Mouse (Mus musculus): ENCODE measurements at regions not wholly inside any gene's neighbourhood (a gene's known extent, or its start where the extent isn't known, plus 50 kb on each side); places are given as distances from the start of the nearest gene placed in this dataset.
A peak's percentile ranks its signal among the peaks of the same experiment; 100 is the strongest.

DNA sequence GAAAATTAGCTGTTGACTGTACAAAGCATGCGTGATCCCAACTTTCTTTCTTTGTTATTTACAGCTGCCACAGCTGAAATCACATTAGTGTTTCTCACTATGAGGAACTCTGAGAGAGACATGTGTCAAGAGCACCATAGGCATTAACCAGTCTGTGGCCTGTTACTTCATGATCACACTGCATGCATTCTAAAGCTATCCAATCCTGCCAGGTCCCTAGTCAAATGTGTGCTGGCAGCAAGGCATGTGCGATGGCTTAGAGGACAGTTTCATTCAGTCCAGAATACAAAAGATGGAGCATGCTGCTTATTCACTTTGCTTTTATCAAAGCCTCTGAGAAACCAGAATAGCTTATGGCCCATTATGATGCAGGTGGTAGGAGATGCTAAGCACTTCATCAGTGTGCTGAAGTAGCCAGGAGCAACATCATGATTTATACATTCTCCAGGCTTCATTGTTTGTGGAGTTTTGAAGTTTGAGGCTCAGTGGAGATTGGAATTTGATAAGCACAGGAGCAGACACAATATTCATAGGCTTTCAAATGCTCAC is 882.9 kb upstream of the Lrrn3 start:
- Histone ChIP-seq H3K4me1 (no peaks in the 10 kb centered on the region), H3K9me3 (no peaks in the 10 kb centered on the region), H3K9ac (no peak overlapping the region), H3K27me3 (replicated peaks) (no peaks in the 10 kb centered on the region), H3K36me3 (no peaks in the 10 kb centered on the region), H3K4me2 (replicated peaks) (no peak overlapping the region), H3K27ac (no peak overlapping the region), H3K4me3 (no peak overlapping the region)
- ATAC-seq (ENCODE audit: low FRiP score, low read depth), result no peak
- 77% methylated on average over 2 of the region's 2 CpGs for WGBS

- no peaks in the 10 kb centered on the region for H3K4me1 ChIP-seq
- WGBS, result 82% methylated on average over 3 of the region's 3 CpGs
- H3K36me3 ChIP-seq, result no peaks in the 10 kb centered on the region
- H3K9me3 ChIP-seq, result no peaks in the 10 kb centered on the region
- ATAC-seq (ENCODE audit: low FRiP score, low read depth), result no peak
- H3K27ac ChIP-seq, result no peak overlapping the region
- no peak overlapping the region for H3K4me3 ChIP-seq
- H3K9ac ChIP-seq, result no peak overlapping the region
- no peak overlapping the region for H3K4me2 ChIP-seq (replicated peaks)
- no peaks in the 10 kb centered on the region for H3K27me3 ChIP-seq (replicated peaks)
These were observed 852.9 kb upstream of the Lrrn3 start for GRCm38 (mm10) chr12:42338996-42339680.

DNA sequence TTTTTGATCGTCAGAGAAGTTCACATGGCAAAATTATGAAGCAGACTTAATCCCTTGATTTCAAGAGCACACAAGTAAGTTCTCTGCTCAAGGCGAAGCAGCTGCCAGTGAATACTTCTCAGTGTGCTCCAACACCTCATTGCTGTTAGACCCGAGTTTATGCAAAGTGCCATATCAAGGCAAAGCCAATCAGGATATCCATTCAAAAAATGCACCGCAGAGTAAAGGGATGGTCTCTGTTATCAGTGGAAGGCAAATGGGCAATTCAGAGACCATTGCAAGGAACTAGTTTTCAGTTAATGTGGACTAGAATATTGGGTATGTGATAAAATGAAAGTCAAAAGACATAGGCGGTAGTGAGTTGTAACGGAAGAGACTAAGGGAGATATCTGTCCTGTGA is 820.2 kb upstream of the Lrrn3 start:
- Histone ChIP-seq H3K4me3 (no peak overlapping the region), H3K4me1 (no peaks in the 10 kb centered on the region), H3K9me3 (no peaks in the 10 kb centered on the region), H3K27me3 (replicated peaks) (no peaks in the 10 kb centered on the region), H3K36me3 (no peaks in the 10 kb centered on the region), H3K27ac (no peak overlapping the region), H3K9ac (no peak overlapping the region), H3K4me2 (replicated peaks) (no peak overlapping the region)
- WGBS, result 86% methylated on average over 6 of the region's 6 CpGs
- no peak for ATAC-seq (ENCODE audit: low FRiP score, low read depth)

GRCm38 (mm10) chr12:42277241-42278032 is 791.2 kb upstream of the Lrrn3 start:
- no peak overlapping the region for H3K4me2 ChIP-seq (replicated peaks)

DNA sequence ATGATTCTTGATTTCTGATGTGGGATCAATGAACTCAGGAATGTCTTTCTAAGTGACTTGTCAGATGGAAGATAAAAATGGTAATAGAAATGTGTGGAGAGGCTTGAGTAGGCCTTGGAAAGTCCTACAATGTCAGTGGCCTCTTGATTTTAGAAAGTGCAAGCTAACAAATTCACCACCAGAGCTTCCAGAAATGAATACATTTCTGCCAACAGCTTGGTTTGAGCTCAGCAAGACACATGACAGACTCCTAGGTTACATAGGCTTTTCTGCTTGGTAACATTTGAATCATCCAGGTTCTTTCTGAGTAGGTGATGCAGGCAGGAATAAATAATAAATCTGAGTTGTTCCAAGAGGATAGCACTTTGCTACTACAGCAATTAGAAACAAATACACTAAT is 764.2 kb upstream of the Lrrn3 start:
- no peaks in the 10 kb centered on the region for H3K9me3 ChIP-seq
- no peak overlapping the region for H3K27ac ChIP-seq
- no peaks in the 10 kb centered on the region for H3K4me1 ChIP-seq
- H3K27me3 ChIP-seq (replicated peaks), result no peaks in the 10 kb centered on the region
- no peak overlapping the region for H3K9ac ChIP-seq
- H3K4me2 ChIP-seq (replicated peaks), result no peak overlapping the region
- H3K4me3 ChIP-seq, result no peak overlapping the region
- ATAC-seq (ENCODE audit: low FRiP score, low read depth), result no peak
- H3K36me3 ChIP-seq, result no peaks in the 10 kb centered on the region

More at GRCm38 (mm10) chr12:42277241-42278032, 791.2 kb upstream of the Lrrn3 start:
- WGBS, result 84% methylated on average over 9 of the region's 9 CpGs
- Histone ChIP-seq H3K4me3 (no peak overlapping the region), H3K36me3 (no peaks in the 10 kb centered on the region), H3K27me3 (replicated peaks) (no peaks in the 10 kb centered on the region), H3K9me3 (no peaks in the 10 kb centered on the region), H3K27ac (no peak overlapping the region), H3K4me1 (no peaks in the 10 kb centered on the region), H3K9ac (no peak overlapping the region)
- no peak for ATAC-seq (ENCODE audit: low FRiP score, low read depth)

GRCm38 (mm10) chr12:42229235-42229634 is 743.0 kb upstream of the Lrrn3 start:
- ATAC-seq (ENCODE audit: low FRiP score, low read depth), result no peak
- no peak overlapping the region for H3K4me2 ChIP-seq (replicated peaks)
- H3K4me1 ChIP-seq, result no peaks in the 10 kb centered on the region
- H3K9me3 ChIP-seq, result no peaks in the 10 kb centered on the region
- H3K27me3 ChIP-seq (replicated peaks), result no peaks in the 10 kb centered on the region
- H3K36me3 ChIP-seq, result no peaks in the 10 kb centered on the region
- H3K27ac ChIP-seq, result no peak overlapping the region
- no peak overlapping the region for H3K9ac ChIP-seq
- H3K4me3 ChIP-seq, result no peak overlapping the region

GRCm38 (mm10) chr12:42181646-42182045 is 695.4 kb upstream of the Lrrn3 start:
- H3K27ac ChIP-seq, result no peak overlapping the region
- 77% methylated on average over 1 of the region's 1 CpGs for WGBS
- H3K9me3 ChIP-seq, result no peaks in the 10 kb centered on the region
- H3K9ac ChIP-seq, result no peak overlapping the region
- no peak for ATAC-seq (ENCODE audit: low FRiP score, low read depth)
- no peak overlapping the region for H3K4me3 ChIP-seq
- H3K27me3 ChIP-seq (replicated peaks), result no peaks in the 10 kb centered on the region
- H3K4me2 ChIP-seq (replicated peaks), result no peak overlapping the region
- no peaks in the 10 kb centered on the region for H3K4me1 ChIP-seq
- no peaks in the 10 kb centered on the region for H3K36me3 ChIP-seq

- no peaks in the 10 kb centered on the region for H3K27me3 ChIP-seq (replicated peaks)
- H3K27ac ChIP-seq, result no peak overlapping the region
- H3K4me3 ChIP-seq, result no peak overlapping the region
- peak; percentile 72 for ATAC-seq (ENCODE audit: low FRiP score, low read depth)
- no peaks in the 10 kb centered on the region for H3K4me1 ChIP-seq
- no peak overlapping the region for H3K4me2 ChIP-seq (replicated peaks)
- H3K36me3 ChIP-seq, result no peaks in the 10 kb centered on the region
- H3K9me3 ChIP-seq, result no peaks in the 10 kb centered on the region
- no peak overlapping the region for H3K9ac ChIP-seq
- 40% methylated on average over 1 of the region's 1 CpGs for WGBS
These were observed 693.9 kb upstream of the Lrrn3 start for GRCm38 (mm10) chr12:42179947-42180669.

DNA sequence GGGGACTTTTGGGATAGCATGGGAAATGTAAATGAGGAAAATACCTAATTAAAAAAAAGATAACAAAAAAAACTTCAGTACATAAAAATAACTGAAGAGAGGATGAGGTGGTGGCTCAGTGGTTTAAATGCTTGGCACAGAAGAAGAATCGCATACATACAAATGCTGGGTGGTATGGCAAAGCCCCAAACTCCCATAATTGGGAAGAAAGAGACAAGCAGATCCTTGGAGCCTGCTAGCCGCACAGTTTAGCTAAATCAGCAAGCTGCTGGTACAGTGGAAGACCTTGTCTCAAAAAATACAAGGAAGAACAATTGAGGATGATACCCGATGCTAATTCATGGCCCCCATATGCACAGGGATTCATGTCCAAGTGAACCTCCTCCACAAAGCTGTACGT is 661.7 kb upstream of the Lrrn3 start:
- H3K27me3 ChIP-seq (replicated peaks), result no peaks in the 10 kb centered on the region
- no peak for ATAC-seq (ENCODE audit: low FRiP score, low read depth)
- WGBS, result 86% methylated on average over 4 of the region's 4 CpGs
- no peaks in the 10 kb centered on the region for H3K9me3 ChIP-seq
- no peaks in the 10 kb centered on the region for H3K36me3 ChIP-seq
- H3K9ac ChIP-seq, result no peak overlapping the region
- H3K4me2 ChIP-seq (replicated peaks), result no peak overlapping the region
- H3K4me3 ChIP-seq, result no peak overlapping the region
- no peak overlapping the region for H3K27ac ChIP-seq
- H3K4me1 ChIP-seq, result no peaks in the 10 kb centered on the region

DNA sequence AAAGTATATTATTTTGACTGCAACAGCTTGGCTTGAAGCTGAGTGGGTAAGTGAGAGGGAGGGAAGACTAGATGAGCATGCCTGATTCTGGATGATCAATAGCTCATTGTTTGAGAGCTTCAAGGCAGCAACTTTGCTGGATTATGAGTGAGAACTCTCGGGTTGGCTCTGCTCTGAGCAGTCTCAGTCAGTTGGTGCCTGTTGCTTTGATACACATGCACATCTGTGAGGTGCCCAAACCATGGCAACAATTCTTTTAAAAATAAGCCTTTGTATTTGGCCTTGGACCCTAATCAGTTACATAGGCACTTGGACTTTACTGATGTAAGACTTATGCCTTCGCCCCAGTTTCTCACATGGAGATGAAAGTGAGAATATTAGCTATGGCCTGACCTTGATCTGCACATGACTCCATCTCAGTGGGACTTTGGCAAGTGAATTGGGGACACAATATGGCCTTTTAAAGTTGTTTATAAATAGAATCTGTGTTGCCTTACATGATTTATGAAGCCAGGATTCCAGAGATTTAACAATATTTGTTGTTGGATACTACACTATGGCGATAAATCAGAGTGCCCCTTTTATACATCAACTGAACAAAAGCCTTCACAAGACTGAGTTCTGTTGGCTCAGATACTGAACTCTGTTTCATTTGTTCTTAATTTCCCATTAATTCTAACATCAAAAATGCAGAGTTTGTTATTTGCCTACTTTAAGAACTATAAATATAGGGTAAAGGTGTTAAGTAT is 652.6 kb upstream of the Lrrn3 start:
- Histone ChIP-seq H3K9me3 (no peaks in the 10 kb centered on the region), H3K27ac (no peak overlapping the region), H3K4me2 (replicated peaks) (no peak overlapping the region), H3K9ac (no peak overlapping the region), H3K4me3 (no peak overlapping the region), H3K36me3 (no peaks in the 10 kb centered on the region), H3K27me3 (replicated peaks) (no peaks in the 10 kb centered on the region), H3K4me1 (peaks cover 5% of the 10 kb centered on the region; the same call in 1 of the 2 replicates)
- 45% methylated on average over 3 of the region's 3 CpGs for WGBS
- peak; percentile 75 for ATAC-seq (ENCODE audit: low FRiP score, low read depth)

- H3K36me3 ChIP-seq, result no peaks in the 10 kb centered on the region
- H3K4me2 ChIP-seq (replicated peaks), result no peak overlapping the region
- H3K9ac ChIP-seq, result no peak overlapping the region
- H3K27ac ChIP-seq, result no peak overlapping the region
- peaks cover 5% of the 10 kb centered on the region; the same call in 1 of the 2 replicates for H3K4me1 ChIP-seq
- no peaks in the 10 kb centered on the region for H3K9me3 ChIP-seq
- no peak overlapping the region for H3K4me3 ChIP-seq
- no peaks in the 10 kb centered on the region for H3K27me3 ChIP-seq (replicated peaks)
- WGBS, result 42% methylated on average over 5 of the region's 5 CpGs
- 0 out of 2 replicates have a peak, but pooled peaks have one; percentile 51 for ATAC-seq (ENCODE audit: low FRiP score, low read depth)
These were observed 651.9 kb upstream of the Lrrn3 start for GRCm38 (mm10) chr12:42138177-42138576.

- WGBS, result 23% methylated on average over 5 of the region's 5 CpGs
- Histone ChIP-seq H3K4me3 (no peak overlapping the region), H3K9me3 (no peaks in the 10 kb centered on the region), H3K4me1 (peaks cover 5% of the 10 kb centered on the region; the same call in 1 of the 2 replicates), H3K27ac (no peak overlapping the region), H3K9ac (no peak overlapping the region), H3K4me2 (replicated peaks) (no peak overlapping the region), H3K27me3 (replicated peaks) (no peaks in the 10 kb centered on the region), H3K36me3 (no peaks in the 10 kb centered on the region)
- no peak for ATAC-seq (ENCODE audit: low FRiP score, low read depth)
These were observed 651.5 kb upstream of the Lrrn3 start for GRCm38 (mm10) chr12:42137764-42138163.
